Mouse (Mus musculus) heart, adult 18-20 months (tissue): ENCODE results near the gene Timm13. TPM values are rescaled to one million over a fixed set of nuclear protein-coding genes. Genes with fewer than 3 reads are reported as not detected.

Experiments
- DNase-seq, 2 experiments: peaks; one replicate each; pipeline ENCODE4 v3.0.0; 2021 to 2022; ENCODE audit warnings: mixed read lengths in 1 of 2
- total RNA-seq, 2 experiments: library from RNA; stranded (reverse); gene quantifications; 2 replicates each; pipeline ENCODE4 v1.2.3; 2021

The Timm13 gene
- total RNA-seq, 2 experiments from 2014 or later = 125 to 144 TPM

DNA sequence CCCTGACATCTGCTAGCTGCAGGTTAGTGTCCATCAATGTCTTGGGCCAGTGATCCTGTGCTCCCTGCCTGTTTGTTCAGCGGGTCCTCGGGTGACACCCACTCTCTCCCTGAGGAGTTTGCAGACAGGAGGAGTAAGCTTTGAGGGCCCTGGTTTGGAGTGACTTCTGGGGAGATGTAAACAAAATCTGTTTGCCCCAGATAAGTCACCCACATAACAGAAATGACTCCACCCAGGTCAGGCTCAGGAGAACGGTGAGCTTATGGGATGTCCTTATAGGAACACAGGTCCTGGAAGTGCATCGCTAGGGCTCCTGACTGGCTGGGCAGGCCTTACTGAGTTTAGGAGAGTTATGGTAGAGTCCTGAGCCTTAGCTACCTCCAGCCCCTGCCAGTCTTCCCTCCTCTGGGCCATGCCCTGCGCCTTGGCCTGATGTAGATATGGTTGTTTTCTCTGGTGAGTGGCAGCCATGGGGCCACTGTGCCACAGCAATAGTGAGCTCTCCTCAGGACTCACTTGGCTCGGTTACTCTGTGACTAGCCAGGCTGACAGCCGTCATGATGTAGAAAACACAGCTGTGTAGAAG, 42.3 kb downstream of the Timm13 start:
- no peak for DNase-seq

DNA sequence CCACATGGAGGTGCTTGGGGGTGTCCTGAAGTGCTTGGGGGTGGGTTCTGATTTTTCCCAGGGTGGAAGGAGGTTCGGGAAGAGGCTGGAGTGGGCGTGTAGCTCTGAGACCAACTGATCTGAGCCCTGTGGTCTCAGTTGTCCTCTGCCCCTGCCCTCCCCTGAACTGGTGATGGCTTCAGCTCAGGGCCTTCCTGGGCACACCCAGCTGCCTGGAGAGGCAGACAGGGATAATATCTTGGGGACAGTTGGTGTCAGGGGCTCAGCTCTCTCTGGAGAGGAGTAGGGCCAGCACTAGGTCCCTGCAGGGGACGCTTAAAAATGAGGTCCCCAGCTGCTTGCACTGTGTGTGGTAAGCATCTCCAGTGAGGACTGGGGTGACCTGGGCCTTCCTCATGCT, 42.9 kb downstream of the Timm13 start:
- DNase-seq = no peak

GRCm38 (mm10) chr10:80857386-80857785, 43.4 kb downstream of the Timm13 start:
- DNase-seq = no peak

DNA sequence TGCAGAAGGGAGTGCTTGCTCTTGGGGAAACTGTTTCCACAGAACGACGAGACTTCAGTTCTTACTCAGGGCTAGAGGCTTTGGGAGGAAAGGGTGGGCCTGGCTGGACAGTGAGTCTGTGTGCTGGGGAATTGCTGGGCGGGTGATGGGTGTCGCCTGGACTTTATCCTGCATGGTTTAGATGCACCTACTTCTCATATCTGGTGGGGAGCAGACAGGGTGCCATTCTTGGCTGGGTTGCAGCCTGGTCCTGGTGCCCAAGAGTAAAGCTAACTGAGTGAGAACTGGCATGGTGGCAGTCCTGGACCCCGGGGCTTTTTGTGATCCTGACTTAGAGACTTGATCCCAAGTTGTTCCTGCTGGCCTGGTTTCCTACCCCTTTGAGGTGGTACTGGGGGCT, 43.9 kb downstream of the Timm13 start:
- no peak for DNase-seq

- DNase-seq = peak; percentile 22 to 55
These were observed 44.5 kb downstream of the Timm13 start for GRCm38 (mm10) chr10:80856267-80856666.

DNA sequence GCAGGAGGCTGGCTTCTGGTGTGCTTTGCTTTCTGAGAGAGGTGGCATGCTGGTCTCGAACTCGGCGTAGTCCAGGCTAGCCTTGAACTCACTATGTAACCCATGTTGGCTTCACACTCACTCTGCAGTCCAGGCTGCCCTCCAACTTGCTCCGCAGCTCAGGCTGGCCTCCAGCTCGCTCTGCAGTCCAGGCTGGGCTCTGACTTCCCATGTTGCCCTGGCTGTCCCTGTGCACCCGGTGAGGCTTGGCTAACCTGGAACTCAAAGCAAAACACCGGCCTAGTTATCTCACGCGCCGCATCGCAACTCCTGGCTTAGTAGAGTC, 45.1 kb downstream of the Timm13 start:
- DNase-seq = peak in 1 of 2 experiments; percentile 22

GRCm38 (mm10) chr10:80854913-80855748, 45.6 kb downstream of the Timm13 start, which contains the start of the genes Lsm7 and Sppl2b:
Gene Lsm7, minus strand, starts transcription at chr10:80855209.
Gene Sppl2b, plus strand, starts transcription at chr10:80855275.
- peak; percentile 97 to 98 for DNase-seq

Other genes with a start within 250 kb of the Timm13 start
- 10 to 100 TPM; 43.2 to 46.1 TPM for gene Btbd2, start 243.9 kb downstream of the Timm13 start, total RNA-seq
- gene Mknk2, start 222.9 kb downstream of the Timm13 start, total RNA-seq = 100 to 1,000 TPM; 185 to 204 TPM
- 1 to 10 TPM; 7.5 to 8.0 TPM for gene Mob3a, start 199.0 kb downstream of the Timm13 start, total RNA-seq
- gene Izumo4, start 198.8 kb downstream of the Timm13 start, total RNA-seq = 1 to 10 TPM; 2.5 to 2.6 TPM
- gene Ap3d1, start 158.7 kb downstream of the Timm13 start, total RNA-seq = 10 to 100 TPM; 42.3 to 45.0 TPM
- 10 to 100 TPM; 11.7 to 14.3 TPM for gene Dot1l, start 145.8 kb downstream of the Timm13 start, total RNA-seq
- gene Sf3a2, start 102.8 kb downstream of the Timm13 start, total RNA-seq = 10 to 100 TPM; 28.6 to 28.7 TPM
- gene Plekhj1, start 102.3 kb downstream of the Timm13 start, total RNA-seq = 10 to 100 TPM; 30.7 to 32.4 TPM
- gene Amh, start 95.7 kb downstream of the Timm13 start, total RNA-seq = under 1 TPM in 1 of 2 experiments, not detected in 1; 0.33 TPM
- under 1 TPM; 0.41 to 0.69 TPM for gene Jsrp1, start 87.5 kb downstream of the Timm13 start, total RNA-seq
- 100 to 1,000 TPM; 897 to 934 TPM for gene Oaz1, start 74.3 kb downstream of the Timm13 start, total RNA-seq
- 10 to 100 TPM; 13.5 to 16.6 TPM for gene Lingo3, start 56.9 kb downstream of the Timm13 start, total RNA-seq
- 10 to 100 TPM; 23.5 to 27.8 TPM for gene Lsm7, start 45.8 kb downstream of the Timm13 start, total RNA-seq
- gene Sppl2b, start 45.7 kb downstream of the Timm13 start, total RNA-seq = 10 to 100 TPM; 11.9 to 15.9 TPM
- not detected for gene Tmprss9, start 29.1 kb downstream of the Timm13 start, total RNA-seq
- gene Lmnb2, start 17.3 kb upstream of the Timm13 start, total RNA-seq = 1 to 10 TPM; 4.7 to 5.8 TPM
- 10 to 100 TPM; 14.9 to 19.0 TPM for gene Gadd45b, start 29.1 kb upstream of the Timm13 start, total RNA-seq
- 1 to 10 TPM in 1 of 2 experiments, under 1 TPM in 1; 0.82 to 1.3 TPM for gene Gng7, start 114.0 kb upstream of the Timm13 start, total RNA-seq
- not detected for gene Diras1, start 124.7 kb upstream of the Timm13 start, total RNA-seq
- 10 to 100 TPM; 12.8 to 14.2 TPM for gene Slc39a3, start 136.5 kb upstream of the Timm13 start, total RNA-seq
- gene Sgta, start 159.2 kb upstream of the Timm13 start, total RNA-seq = 100 to 1,000 TPM in 1 of 2 experiments, 10 to 100 TPM in 1; 99.5 to 102 TPM
- gene Thop1, start 169.1 kb upstream of the Timm13 start, total RNA-seq = 10 to 100 TPM; 12.8 to 14.8 TPM
- under 1 TPM; 0.31 to 0.74 TPM for gene Creb3l3, start 197.9 kb upstream of the Timm13 start, total RNA-seq
- gene Map2k2, start 204.9 kb upstream of the Timm13 start, total RNA-seq = 100 to 1,000 TPM; 118 to 132 TPM
- 10 to 100 TPM; 33.8 to 34.9 TPM for gene Zbtb7a, start 234.3 kb upstream of the Timm13 start, total RNA-seq